Mouse (Mus musculus): ENCODE results near the gene Ppp2r5a. TPM values are rescaled to one million over a fixed set of nuclear protein-coding genes. Genes with fewer than 3 reads are reported as not detected.

Gene Ppp2r5a
- total RNA-seq, 2 experiments from 2014 or later, result 68.6 to 73.2 TPM

DNA sequence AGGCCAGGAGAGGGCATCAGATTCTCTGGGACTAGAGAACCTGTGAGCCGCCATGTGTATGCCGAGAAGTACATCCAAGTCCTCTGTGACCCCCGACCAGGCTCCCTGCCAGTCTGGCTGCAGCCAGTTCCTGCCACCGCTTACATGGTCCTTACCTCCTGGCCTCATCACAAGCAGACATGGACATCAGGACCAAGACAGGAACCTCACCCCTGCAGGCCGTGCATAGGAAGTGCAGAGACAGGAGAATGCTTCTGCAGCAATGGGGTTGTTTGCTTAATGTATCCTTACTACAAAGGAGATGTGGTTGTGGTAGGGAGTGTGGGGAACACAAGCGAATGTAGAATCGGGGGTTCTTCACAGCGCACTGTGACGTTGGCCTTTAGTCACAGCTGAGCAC is 96.8 kb downstream of the Ppp2r5a start:
- TF ChIP-seq CTCF (conservative IDR thresholded peaks at IDR 0.05), result peak; percentile 27
- no peak overlapping the region for H3K27ac ChIP-seq
- no peak overlapping the region for H3K4me3 ChIP-seq
- DNase-seq (ENCODE audit: low spot score in 2 of 2), result no peak

GRCm38 (mm10) chr1:191305610-191306009 is 97.5 kb downstream of the Ppp2r5a start:
- peak; percentile 62 for TF ChIP-seq CTCF (conservative IDR thresholded peaks at IDR 0.05)
- Histone ChIP-seq H3K4me3 (no peak overlapping the region), H3K27ac (no peak overlapping the region)
- DNase-seq (ENCODE audit: low spot score in 2 of 2), result no peak

DNA sequence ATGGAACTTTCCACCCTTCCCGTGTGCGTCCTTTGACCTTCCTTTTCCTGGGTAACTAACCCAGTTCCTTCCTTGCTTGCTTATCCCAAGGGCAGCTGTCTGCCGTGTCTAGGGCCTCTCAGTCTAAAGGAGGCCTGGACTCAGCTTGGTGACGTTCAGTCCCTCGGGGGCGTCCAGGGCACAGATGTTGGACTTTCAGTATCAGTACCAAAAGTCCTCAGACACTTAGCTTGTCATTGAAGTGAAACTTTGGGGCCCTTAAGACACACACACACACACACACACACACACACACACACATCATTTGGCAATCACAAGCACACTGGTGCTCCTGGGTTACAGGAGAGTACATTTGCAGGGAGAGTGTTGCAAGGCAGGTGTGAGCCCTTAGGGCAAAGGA is 98.9 kb downstream of the Ppp2r5a start:
- no peak overlapping the region for H3K27ac ChIP-seq
- H3K4me3 ChIP-seq, result no peak overlapping the region
- DNase-seq (ENCODE audit: low spot score in 2 of 2), result no peak
- TF ChIP-seq CTCF (conservative IDR thresholded peaks at IDR 0.05), result no peak

DNA sequence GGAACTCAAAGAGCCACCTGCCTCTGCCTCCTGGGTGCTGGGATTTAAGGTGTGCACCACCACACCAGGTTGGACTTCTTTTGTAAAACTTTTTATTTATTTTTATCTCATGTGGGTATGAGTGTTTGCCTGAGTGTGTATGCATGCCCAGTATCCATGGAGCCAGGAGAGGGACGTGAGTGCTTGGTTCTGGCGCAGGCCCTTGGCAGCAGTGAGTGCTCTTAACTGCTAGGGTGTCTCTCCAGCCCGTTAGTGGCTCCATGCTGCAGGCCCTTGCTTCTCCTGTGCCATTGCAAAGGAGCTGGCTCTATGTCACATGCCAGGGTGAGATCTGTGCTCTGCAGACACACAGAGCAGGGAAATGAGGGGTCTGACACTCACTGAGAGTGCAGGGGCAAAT is 99.3 kb downstream of the Ppp2r5a start:
- H3K27ac ChIP-seq, result no peak overlapping the region
- no peak for DNase-seq (ENCODE audit: low spot score in 2 of 2)
- H3K4me3 ChIP-seq, result no peak overlapping the region
- TF ChIP-seq CTCF (conservative IDR thresholded peaks at IDR 0.05), result no peak

Other genes starting within 250 kb of the Ppp2r5a start
- not detected for gene Fam71a, start 238.5 kb downstream of the Ppp2r5a start, total RNA-seq (2021)
- under 1 TPM; 0.52 to 0.67 TPM for gene Atf3, start 185.2 kb downstream of the Ppp2r5a start, total RNA-seq (2021)
- gene Nenf, start 85.1 kb downstream of the Ppp2r5a start, total RNA-seq (2021), result 10 to 100 TPM; 61.5 to 70.8 TPM
- gene Tmem206, start 77.4 kb downstream of the Ppp2r5a start, total RNA-seq (2021), result 1 to 10 TPM; 8.0 to 8.7 TPM
- gene Dtl, start 172.3 kb upstream of the Ppp2r5a start, total RNA-seq (2021), result 1 to 10 TPM in 1 of 2 experiments, under 1 TPM in 1; 0.61 to 1.1 TPM
- 10 to 100 TPM; 23.2 to 25.8 TPM for gene Ints7, start 172.4 kb upstream of the Ppp2r5a start, total RNA-seq (2021)

All from layer of hippocampus, adult 2 months (tissue).